Mouse (Mus musculus): ENCODE measurements around the gene Mettl7a2.

Gene Mettl7a2

DNA sequence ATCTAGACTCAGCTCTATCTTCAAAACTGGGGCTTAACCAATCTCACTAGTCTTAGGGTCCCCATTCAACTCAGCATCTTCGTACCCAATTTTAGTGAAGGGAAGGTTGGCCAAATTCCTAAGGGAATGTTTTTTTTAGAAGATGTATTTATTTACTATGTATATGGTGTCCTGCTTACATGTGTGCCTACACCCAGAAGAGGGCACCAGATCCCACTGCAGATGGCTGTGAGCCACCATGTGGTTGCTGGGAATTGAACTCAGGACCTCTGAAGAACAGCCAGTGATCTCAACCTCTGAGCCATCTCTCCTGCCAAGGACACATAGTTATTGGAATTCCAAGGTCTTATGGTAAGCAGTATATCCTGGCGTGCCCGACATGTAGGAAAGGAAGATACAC is 42.6 kb downstream of the Mettl7a2 start:
- DNase-seq (ENCODE audit: low spot score in 2 of 2), result no peak

DNA sequence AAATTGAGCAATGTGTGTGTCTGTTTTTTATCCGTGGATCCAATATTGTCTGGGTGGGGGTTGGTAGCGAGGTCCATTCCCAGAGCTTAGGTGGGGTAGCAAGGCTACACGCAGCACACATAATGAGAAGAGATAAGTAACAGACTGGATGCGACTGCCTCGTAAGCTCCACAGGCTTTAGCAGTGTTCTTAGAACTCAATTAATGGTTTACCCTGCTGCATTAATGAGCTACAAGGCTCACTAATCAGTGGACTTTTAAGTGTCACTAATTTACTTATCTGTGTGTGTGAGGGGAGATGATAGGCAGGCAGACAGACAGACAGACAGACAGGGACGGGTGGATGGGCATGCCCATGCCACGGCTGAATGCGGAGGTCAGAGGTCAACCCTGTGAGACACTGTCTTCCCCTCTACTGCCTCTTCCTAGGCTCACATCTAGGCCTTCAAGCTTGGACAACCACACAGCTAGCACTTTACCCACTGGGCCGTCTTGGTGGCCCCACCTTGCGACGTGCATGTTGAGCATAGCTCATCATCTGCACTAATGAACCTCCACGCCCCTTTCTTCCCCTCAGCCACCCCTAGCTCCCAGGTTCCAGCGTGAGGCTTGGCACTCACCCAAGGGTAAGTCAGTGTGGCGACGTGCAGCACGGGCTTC is 47.7 kb downstream of the Mettl7a2 start:
- no peak for DNase-seq (ENCODE audit: low spot score in 2 of 2)

DNA sequence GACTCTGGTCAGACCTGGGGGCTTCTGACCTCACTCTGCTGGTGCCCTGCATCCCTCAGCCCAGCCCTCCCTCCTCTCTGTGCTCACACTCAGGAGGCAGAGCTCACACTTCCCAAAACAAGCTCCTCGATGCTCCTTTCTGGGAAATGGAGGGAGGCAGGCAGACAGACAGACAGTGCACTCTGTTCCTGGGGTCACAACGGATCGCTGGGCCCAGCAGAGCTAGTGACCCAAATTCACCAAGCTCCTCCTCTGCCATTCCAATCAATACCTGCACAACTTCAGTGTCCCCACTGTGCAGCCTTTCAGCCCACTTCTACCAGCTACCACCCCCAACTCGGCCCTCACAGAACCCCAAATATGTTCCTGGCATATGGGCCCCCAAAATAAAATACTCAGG is 48.8 kb downstream of the Mettl7a2 start:
- no peak for DNase-seq (ENCODE audit: low spot score in 2 of 2)

DNA sequence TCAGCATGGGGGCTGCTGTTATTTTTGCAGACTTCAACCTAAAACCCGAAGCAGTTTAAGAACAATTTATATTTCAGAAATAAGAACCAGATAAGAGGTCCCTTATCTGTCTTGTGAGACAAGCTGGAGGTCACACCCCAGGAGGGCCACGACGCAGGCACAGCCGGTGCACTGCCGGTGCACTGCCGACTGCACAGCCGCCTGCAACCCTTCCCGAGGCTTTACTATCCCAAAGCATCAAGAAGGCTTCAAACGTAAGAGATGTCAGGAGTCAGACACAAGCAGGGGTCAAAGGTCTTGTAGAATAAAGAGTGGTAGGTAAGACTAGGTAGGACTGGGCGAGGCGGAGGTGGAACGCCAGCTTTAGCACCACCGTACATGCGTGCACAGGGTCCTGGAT is 49.3 kb downstream of the Mettl7a2 start:
- no peak for DNase-seq (ENCODE audit: low spot score in 2 of 2)

DNA sequence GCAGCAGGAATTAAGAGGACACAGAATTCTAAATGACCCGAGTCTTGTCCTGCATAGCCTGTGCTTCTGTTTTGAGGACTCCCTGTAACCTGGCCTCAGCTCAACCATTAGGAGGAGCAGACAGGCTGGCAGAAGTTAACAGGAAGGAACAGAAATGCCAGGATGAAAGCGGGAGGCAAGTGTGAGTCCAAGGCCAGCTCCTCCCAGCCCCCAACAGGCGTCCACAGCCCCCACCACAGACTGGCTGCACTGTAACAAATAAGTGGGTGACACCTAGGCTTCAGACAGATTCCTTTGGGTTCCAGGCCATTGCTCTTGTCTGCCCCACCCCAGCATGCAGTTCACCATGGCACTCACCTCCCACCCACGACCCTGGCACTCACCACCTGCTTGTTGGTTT is 49.8 kb downstream of the Mettl7a2 start:
- no peak for DNase-seq (ENCODE audit: low spot score in 2 of 2)

DNA sequence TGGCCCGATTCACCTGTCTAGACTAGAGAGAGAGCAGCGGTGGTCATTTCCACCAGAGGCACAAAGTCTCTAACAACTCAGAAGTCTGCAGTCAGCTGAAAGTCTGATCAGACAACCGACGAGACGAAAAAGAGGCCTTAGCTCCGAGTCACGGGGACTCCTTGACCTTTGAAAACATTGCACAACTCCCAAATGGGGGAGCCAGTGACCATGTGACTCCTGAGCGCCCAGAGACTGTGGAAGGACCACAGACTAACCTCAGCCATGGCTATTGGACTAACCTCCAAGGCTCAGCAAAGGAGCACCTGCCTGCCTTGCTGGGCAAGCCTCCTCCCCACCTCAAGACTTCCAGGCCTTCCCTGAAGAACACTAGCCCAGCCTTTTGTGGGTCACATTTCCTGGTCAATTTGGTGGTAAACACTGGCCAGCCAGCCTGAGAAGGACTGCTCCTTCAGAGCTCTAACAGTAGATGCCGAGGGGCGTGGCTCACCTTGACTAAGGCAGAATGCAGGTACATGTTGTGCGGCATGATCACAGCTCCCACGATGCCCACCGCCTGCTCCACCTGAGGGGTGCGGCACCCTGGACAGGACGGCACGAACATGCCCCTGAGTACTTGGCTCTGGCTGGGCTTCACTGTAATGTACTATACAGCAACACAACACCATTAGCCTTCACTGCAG is 50.5 kb downstream of the Mettl7a2 start:
- no peak for DNase-seq (ENCODE audit: low spot score in 2 of 2)

DNA sequence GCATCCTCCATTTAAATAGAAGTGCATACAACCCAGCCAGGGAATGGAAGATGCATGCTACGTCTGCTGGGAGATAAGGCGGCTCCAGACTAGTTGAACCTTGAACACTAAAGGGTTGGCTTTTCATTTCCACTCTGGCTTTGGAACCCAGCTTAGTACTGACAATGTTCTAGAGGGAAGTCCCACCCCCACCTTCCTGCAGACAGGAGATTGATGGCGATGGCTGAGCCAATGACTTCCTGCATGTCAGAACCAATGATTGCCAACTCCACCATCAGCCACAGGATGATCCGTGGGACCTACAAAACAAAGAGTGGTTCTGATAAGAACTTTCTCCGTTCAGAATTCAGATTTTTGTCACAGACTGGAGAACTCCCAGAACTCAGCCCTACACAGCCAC is 53.1 kb downstream of the Mettl7a2 start:
- DNase-seq (ENCODE audit: low spot score in 2 of 2), result no peak

DNA sequence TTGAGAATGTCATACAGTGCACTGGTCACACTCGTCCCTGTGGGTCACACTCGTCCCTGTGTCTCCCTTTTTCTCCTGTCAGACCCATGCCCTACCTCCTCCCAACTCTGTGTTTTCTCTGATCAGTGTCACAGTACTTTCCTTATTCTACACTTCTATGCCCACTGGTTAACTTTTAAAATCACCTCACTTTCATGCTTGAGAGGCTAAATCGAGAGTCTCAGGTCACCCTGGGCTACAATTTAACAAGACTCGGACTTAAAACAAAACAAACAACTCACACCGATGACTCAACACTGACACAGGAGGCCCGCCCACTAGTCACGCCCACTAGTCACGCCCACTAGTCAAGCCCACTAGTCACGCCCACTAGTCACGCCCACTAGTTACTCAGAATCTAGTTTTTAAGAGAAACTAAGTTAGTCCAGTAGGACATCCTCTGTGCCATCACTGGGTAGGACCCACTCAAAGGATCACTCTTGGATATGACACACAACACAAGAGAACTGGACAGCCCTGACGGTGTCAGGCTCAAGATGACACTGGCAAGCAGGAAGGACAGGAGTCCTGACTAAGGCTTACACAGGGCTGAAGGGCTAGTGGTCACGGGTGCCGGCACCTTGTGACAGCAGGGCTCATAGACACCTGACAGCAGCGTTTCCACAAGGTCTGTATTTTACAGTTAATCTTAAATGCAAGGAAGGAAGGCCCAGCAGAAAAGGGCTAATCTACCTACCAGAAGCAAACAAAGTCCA is 58.1 kb downstream of the Mettl7a2 start:
- DNase-seq (ENCODE audit: low spot score in 2 of 2), result no peak

Data from right cerebral cortex, postnatal 36 days (tissue).